Mouse (Mus musculus) WW6 (cell line): Measurements from ENCODE around the gene Trappc3.

Experiments
- DNase-seq: peaks from one replicate; pipeline ENCODE4 v3.0.0-alpha.2; 2013; ENCODE audit warnings: low read depth, low spot score

Gene Trappc3

DNA sequence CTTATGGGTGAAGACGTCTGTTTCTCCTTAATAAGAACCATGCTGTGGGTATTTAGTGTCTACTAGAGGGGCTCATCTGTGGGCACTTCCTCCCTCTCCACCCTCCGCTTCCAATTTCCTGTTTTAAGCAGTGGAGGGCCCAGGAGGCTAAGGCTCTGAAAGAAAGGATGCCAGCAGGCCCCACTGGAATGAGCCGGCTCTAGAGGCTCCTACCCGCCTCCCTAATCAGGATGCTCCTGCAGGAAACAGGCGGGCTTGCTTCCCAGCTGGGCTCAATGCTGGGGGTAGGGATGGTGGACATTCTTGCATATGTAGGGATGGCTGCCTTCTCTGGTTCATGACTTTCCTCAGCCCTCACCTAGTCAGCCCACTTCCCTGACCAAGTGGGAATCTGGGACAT is 51.1 kb downstream of the Trappc3 start:
- DNase-seq = no peak

DNA sequence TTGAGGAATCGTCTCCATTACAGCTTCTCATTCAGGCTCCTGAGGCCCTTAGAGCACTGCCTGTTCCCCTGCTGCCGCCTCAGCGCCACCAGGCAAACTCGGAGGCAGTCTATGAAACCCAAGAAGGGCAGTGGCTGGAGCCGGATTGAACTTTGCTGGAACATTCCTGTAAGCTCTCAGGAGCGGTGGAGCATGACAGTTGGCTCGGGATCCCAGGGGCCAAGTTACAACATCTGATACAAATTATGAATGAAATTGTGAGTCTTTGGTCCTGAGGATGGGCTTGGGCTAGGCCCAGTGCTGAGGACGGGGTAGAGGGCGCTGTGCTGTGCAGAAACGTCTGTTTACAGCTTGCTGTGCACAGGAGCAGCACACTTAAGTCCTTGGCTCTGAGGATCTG is 52.3 kb downstream of the Trappc3 start:
- DNase-seq = no peak

DNA sequence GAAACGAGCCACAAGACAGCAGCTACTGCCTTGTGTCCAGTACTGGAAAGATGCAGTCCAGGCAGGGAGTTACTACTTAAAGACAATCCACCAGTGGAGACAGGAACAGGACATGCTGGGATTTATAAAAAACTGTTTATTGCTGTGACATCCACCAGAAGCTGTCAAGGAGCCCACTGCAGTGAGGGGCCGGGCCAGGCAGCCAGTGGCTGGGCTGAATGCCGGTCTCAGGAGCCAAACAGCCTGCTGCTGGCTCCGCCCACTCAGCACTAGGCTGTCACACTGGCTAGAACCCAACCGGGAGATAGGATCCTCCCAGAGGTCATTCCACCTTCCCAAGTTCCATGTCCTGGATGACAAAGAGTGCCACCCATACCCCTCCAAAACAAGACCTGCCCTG is 53.8 kb downstream of the Trappc3 start:
- DNase-seq = no peak

DNA sequence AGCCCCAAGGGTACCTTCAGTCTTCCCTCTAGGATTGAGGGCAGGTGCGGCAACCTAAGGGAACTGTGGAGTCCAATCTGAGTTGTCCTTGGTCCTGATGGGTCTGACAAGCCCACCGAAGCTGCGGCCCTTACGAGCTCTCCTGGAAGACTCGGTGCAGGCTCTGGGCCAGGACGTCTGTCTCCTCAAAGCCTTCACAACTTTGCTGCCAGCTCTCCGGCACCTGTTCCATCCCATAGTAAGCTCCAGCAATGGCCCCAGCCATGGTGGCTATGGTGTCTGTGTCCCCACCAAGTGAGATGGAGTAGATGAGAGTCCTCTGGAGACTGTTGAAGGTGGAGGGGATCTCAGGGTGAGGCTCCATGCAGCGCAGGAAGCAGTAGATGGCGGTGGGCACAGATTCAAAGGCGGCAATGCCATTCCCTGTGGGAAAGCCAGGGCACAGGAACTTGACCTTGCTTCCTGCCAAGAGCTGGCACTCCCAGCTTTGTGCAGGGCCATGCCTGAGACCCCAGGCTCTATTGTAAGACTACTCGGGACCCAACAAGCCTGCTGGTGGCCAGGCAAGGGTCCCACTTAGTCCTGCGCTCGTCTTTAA is 54.4 kb downstream of the Trappc3 start:
- DNase-seq = no peak

DNA sequence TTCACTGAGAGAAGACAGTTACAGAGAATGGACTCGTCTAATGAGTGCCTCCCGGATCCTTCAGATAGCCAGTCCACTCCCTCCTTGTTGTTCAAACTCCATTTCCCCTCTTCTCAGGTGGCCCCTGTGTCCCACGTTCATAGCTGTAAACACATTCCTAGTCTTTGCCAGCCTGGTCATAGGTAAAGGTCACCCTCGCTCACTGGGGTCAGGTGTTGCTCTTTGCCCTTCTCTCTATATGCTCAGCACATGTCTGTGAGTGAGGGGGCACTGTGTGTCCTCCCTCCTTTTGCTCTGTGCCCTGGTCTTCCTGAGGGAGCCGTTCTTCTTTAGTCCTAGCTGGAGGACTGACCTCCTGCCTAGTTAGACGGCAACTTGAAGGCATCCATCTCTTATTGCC is 57.7 kb downstream of the Trappc3 start:
- no peak for DNase-seq

DNA sequence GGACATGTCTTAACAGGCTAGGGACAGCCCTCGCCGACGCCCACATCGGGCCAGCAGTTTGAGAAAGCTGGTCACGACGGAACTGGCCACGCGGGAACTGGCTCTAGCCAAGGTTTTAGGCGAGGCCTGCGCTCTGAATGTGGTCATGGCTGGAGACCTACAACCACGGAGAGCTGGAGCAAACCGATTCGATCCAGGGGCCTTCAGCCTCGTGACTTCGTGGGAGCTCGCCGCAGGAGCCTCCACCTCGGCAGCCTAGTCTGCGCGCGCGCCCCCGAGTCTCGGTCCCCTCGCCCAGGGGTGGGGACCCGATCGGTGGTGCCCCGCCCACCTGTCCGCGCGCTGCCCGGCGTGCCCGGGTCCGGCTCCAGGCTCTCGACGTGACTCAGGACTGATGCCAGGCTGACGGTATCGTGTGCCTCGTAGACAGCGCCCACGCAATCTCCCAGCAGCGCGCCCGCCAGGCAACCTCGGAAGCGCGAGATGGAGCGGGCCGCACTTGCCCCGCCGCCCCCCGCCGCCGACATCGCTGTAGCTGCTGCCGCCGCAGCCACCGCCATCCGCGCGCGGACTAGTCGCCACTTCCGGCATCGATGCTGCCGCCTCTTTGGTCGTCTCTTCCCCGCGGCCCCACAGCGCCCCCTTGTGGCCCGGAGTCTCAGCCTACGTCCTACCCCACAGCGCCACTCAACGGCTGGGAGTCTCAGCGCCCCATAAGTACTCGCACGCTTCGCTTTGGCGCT is 59.2 kb downstream of the Trappc3 start, which contains the start of gene Adprhl2:
Gene Adprhl2 (minus strand): TSS at position 593 of the 743 bp plus-strand sequence.
- peak; percentile 96 for DNase-seq

DNA sequence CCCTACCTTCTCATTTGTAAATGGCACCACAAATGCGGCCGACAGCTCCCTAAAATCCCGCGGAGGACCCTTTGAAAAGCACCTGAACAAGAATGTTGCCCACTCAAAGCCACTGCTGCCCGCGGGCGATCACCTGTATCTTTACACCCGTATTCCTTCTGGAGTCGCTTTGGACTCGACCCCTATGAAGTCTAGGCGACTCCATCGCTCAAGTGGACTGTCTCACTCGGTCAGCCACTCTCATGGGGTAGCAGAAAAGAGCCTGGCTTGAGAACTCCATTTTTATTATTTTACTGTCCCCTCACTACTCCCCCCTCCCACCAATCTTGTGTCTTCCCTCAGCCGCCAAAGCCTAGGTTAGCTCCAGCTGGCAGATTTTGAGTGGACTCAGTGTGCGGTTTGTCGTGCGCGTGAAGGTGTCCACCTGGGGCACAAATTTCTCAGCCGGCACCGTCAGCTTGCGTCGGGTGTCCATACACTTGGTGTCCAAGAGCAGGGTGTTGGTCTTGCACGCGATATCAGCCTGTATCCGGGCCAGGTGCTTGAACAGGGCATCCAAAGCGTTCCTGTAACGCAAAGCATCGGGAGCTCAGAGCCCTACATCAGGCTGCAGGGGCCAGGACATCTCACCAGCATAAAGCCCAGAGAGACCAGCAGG is 59.9 kb downstream of the Trappc3 start:
- no peak for DNase-seq

DNA sequence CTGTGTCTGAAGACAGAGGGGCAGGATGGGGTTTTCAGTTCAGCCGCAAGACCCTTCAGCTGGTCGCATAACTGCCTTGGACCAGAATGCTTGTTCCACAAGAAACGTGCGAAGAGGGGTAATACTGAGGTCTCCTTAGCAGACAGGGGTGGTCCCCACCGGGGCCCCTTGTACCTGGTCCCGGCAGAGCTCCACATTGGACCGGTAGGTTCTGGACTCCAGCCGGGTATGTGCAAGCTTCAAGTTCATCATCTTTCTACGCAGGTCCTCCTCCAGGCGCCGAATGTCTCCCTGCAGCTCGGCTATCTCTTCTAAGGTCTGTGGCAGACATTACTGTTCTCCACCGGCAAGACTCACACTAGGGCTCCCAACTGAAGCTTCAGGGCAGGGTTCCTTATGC is 60.5 kb downstream of the Trappc3 start:
- no peak for DNase-seq

DNA sequence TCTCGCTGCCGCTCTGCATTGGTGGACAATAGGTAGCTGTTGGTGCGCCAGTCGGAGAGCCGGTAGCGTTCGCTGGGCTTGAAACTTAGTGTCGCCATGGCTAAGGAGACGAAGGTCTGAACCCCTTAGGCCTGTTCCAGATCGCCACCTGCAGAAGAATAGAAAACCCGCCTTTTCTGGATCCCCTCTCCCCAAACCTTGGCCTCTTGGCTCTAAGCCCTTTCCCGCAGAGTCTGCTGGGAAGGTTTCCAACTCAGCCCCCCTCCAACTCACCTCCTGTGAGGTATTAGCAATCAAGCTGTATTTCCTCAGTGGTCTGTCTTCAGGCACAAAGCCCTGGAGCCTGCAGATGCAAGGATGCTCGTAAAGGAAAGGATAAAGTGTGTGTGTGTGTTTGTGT is 62.7 kb downstream of the Trappc3 start:
- DNase-seq = no peak

DNA sequence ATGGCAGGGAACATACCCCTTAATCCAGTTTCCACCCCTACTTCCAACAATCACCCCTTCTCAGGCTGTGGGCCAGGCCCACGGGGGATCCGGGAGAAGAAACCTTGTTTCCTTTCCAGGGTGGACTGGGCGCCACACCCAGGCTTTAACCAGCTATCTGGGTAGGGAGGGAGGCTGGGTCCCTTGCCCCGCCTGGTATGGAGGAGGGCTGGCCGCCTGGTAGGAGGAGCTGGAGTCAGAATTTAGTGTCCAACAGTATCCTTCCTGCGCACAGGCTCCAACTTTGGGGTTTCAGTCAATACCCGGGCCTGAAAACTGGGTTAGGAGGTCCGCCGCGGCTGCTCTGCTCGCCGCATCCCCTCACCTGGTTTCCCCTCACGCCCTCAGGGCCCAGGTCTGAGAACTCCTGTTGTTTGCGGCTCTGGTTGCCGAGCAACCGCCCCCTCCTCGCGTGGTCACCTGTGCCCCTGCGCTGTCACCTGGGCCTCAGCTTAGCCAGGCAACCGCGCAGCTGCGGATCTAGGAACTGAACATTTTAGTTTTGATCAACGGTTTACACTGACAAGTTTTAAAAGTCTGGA is 63.2 kb downstream of the Trappc3 start, which contains the start of gene Tekt2:
Gene Tekt2 (minus strand): TSS at position 408 of the 581 bp plus-strand sequence.
- DNase-seq = no peak
